Mouse (Mus musculus): ENCODE data around the gene Brd7.

- no peak for TF ChIP-seq CTCF (IDR thresholded peaks at IDR 0.05; ENCODE audit: low read depth)
- TF ChIP-seq EP300 (IDR thresholded peaks at IDR 0.05; ENCODE audit: low read depth), result no peak
These were observed 31.2 kb downstream of the Brd7 start for GRCm38 (mm10) chr8:88330816-88331215.
